Mouse (Mus musculus): ENCODE results near the gene Sprn. TPM values are rescaled to one million over a fixed set of nuclear protein-coding genes. Genes with fewer than 3 reads are reported as not detected.

Gene Sprn
- polyA plus RNA-seq, 1 experiment from 2014 or later = 13.1 TPM

GRCm38 (mm10) chr7:140120484-140120883 lies 34.2 kb downstream of the Sprn start:
- Histone ChIP-seq H3K27me3 (no peaks in the 10 kb centered on the region; the same call in 1 of the 2 replicates), H3K27ac (replicated peaks) (no peak overlapping the region), H3K9ac (no peak overlapping the region), H3K4me2 (no peak overlapping the region), H3K9me3 (no peaks in the 10 kb centered on the region), H3K4me1 (replicated peaks) (peaks cover 18% of the 10 kb centered on the region), H3K36me3 (no peaks in the 10 kb centered on the region), H3K4me3 (no peak overlapping the region)
- ATAC-seq (ENCODE audit: low read depth) = no peak
- WGBS = 90% methylated on average over 2 of the region's 2 CpGs

- Histone ChIP-seq H3K9ac (peak within 1 kb of the TSS; percentile 87), H3K4me2 (peak within 1 kb of the TSS; percentile 90), H3K4me1 (replicated peaks) (peaks cover 18% of the 10 kb centered on the region), H3K27me3 (no peaks in the 10 kb centered on the region), H3K4me3 (peak within 1 kb of the TSS; percentile 78), H3K36me3 (peaks cover 13% of the 10 kb centered on the region), H3K27ac (replicated peaks) (peak within 1 kb of the TSS; percentile 87), H3K9me3 (no peaks in the 10 kb centered on the region)
- peak; percentile 96 for ATAC-seq (ENCODE audit: low read depth)
- WGBS = 3% methylated on average over 28 of the region's 28 CpGs
These were observed 38.2 kb downstream of the Sprn start, which contains the start of gene Echs1 for GRCm38 (mm10) chr7:140116329-140117054. TSS of gene Echs1 (minus strand) at chr7:140116476.

DNA sequence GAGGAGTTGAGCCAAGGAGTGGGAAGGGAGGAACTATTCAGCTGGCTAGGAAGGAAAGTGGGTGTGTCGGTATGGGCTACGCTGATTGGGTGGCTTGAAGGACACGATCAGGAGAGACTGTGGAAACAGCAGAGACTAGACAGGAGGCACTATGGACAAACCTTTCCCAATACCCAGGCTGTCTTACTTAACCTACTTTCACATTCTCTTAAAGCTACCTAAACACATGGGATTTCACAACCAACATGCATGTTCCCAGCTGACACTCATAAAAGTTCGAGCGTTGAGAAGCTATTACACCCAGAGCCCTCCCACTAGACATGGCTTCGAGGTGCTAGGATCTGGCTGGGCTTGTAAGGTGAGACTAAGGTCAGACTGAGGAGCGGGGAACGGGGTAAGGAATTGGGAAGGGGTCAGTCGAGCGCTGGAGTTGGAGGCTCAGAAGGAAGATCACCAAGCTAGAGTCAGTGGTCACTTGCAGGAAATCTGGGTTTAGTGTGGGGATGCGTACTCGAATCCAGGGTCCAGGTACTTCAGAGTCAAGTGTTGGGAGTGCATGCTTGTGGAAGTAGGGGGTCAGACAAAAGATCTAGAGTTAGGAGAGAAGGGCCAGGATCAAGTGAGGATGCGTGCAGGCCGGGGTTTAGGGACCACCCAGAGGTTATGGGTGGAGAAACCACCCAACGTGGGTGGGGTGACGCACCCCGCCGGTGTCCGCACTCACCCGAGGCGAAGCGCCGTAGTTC lies 38.9 kb downstream of the Sprn start, which contains the start of gene Paox:
TSS of gene Paox (plus strand) at position 217 of the 746 bp plus-strand sequence.
- Histone ChIP-seq H3K4me1 (replicated peaks) (peaks cover 18% of the 10 kb centered on the region), H3K36me3 (peaks cover 21% of the 10 kb centered on the region), H3K9me3 (no peaks in the 10 kb centered on the region), H3K9ac (peak within 1 kb of the TSS; percentile 87), H3K27me3 (no peaks in the 10 kb centered on the region), H3K4me3 (peak within 1 kb of the TSS; percentile 78), H3K4me2 (peak within 1 kb of the TSS; percentile 90), H3K27ac (replicated peaks) (peak within 1 kb of the TSS; percentile 87)
- 2% methylated on average over 23 of the region's 23 CpGs for WGBS
- peak; percentile 75 for ATAC-seq (ENCODE audit: low read depth)

DNA sequence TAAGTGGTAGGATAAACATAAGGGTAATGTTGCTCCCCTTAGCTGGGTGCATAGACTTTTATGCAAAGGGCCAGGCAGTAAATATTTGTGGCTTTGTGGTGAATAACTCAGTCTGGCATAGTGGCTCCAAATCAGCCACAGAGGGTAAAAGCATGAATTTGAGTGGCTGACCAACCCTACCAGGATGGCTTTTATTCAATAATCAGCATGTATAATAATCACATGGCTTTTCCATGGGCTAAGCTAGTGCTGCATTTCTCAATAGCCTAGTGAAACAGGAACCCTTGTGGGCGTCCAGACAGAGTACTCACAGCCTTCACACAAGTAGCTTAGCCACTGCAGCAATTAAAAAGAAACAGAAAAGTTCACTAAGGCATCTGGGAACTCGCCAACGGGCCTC lies 42.7 kb downstream of the Sprn start:
- no peak for ATAC-seq (ENCODE audit: low read depth)
- WGBS = 66% methylated on average over 3 of the region's 3 CpGs
- Histone ChIP-seq H3K27ac (replicated peaks) (no peak overlapping the region), H3K9ac (no peak overlapping the region), H3K36me3 (peaks cover 59% of the 10 kb centered on the region), H3K4me3 (no peak overlapping the region), H3K27me3 (no peaks in the 10 kb centered on the region), H3K9me3 (no peaks in the 10 kb centered on the region), H3K4me1 (replicated peaks) (peaks cover 14% of the 10 kb centered on the region), H3K4me2 (no peak overlapping the region)

DNA sequence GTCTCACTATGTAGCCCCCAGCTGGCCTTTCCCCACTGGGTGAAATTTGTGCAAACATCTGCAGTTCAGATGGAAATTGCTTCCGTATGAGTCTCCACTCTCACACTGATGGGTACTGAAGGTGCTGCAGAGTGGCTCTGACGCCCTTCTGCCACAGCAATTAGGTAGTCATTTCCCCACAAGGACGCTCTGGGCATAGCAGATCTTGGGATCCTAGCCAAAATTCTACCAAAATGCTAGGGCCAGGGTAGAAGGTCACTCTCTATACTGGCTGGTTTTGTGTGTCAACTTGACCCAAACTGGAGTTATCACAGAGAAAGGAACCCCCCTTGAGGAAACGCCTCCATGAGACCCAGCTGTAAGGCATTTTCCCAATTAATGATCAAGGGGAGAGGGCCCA lies 50.7 kb downstream of the Sprn start:
- H3K27me3 ChIP-seq = no peaks in the 10 kb centered on the region
- H3K9me3 ChIP-seq = no peaks in the 10 kb centered on the region
- H3K4me2 ChIP-seq = no peak overlapping the region
- 91% methylated on average over 4 of the region's 4 CpGs for WGBS
- no peak for ATAC-seq (ENCODE audit: low read depth)
- no peak overlapping the region for H3K27ac ChIP-seq (replicated peaks)
- H3K9ac ChIP-seq = no peak overlapping the region
- H3K36me3 ChIP-seq = peaks cover 41% of the 10 kb centered on the region
- H3K4me3 ChIP-seq = no peak overlapping the region
- H3K4me1 ChIP-seq (replicated peaks) = peaks cover 19% of the 10 kb centered on the region

- 2% methylated on average over 30 of the region's 30 CpGs for WGBS
- no peaks in the 10 kb centered on the region for H3K9me3 ChIP-seq
- H3K27ac ChIP-seq (replicated peaks) = peak within 1 kb of the TSS; percentile 49
- no peaks in the 10 kb centered on the region for H3K27me3 ChIP-seq
- H3K9ac ChIP-seq = peak within 1 kb of the TSS; percentile 71
- H3K36me3 ChIP-seq = peaks cover 23% of the 10 kb centered on the region
- peaks cover 19% of the 10 kb centered on the region for H3K4me1 ChIP-seq (replicated peaks)
- H3K4me2 ChIP-seq = peak within 1 kb of the TSS; percentile 65
- H3K4me3 ChIP-seq = peak within 1 kb of the TSS; percentile 44
- ATAC-seq (ENCODE audit: low read depth) = peak; percentile 87
These were observed 52.5 kb downstream of the Sprn start, which contains the start of gene Fuom for GRCm38 (mm10) chr7:140101993-140102860. TSS of gene Fuom (minus strand) at chr7:140102441.

- no peaks in the 10 kb centered on the region for H3K27me3 ChIP-seq
- peaks cover 19% of the 10 kb centered on the region for H3K4me1 ChIP-seq (replicated peaks)
- H3K9ac ChIP-seq = peak overlapping the region; percentile 71
- H3K9me3 ChIP-seq = no peaks in the 10 kb centered on the region
- ATAC-seq (ENCODE audit: low read depth) = peak; percentile 52; the same call in 1 of the 2 replicates
- H3K4me3 ChIP-seq = peak overlapping the region; percentile 44
- no peak overlapping the region for H3K27ac ChIP-seq (replicated peaks)
- H3K4me2 ChIP-seq = peak overlapping the region; percentile 65
- WGBS = 68% methylated on average over 10 of the region's 10 CpGs
- peaks cover 16% of the 10 kb centered on the region for H3K36me3 ChIP-seq
These were observed 53.2 kb downstream of the Sprn start for GRCm38 (mm10) chr7:140101498-140101897.

Other genes starting within 250 kb of the Sprn start
- gene Utf1, start 211.1 kb downstream of the Sprn start, polyA plus RNA-seq (2015; fragmentation: Nextera tagmentation; extraction: Ambion mirVana) = not detected in 2 replicates
- 0.68 and 0.71 TPM in 2 replicates for gene 6430531B16Rik, start 176.1 kb downstream of the Sprn start, polyA plus RNA-seq (2015; fragmentation: Nextera tagmentation; extraction: Ambion mirVana)
- 3.3 and 3.4 TPM in 2 replicates for gene Adam8, start 162.3 kb downstream of the Sprn start, polyA plus RNA-seq (2015; fragmentation: Nextera tagmentation; extraction: Ambion mirVana)
- 50.7 and 55.5 TPM in 2 replicates for gene Zfp511, start 118.5 kb downstream of the Sprn start, polyA plus RNA-seq (2015; fragmentation: Nextera tagmentation; extraction: Ambion mirVana)
- 51.4 and 51.7 TPM in 2 replicates for gene Tubgcp2, start 118.2 kb downstream of the Sprn start, polyA plus RNA-seq (2015; fragmentation: Nextera tagmentation; extraction: Ambion mirVana)
- gene Msx3, start 105.8 kb downstream of the Sprn start, polyA plus RNA-seq (2015; fragmentation: Nextera tagmentation; extraction: Ambion mirVana) = 18.1 and 23.3 TPM in 2 replicates
- gene Caly, start 72.3 kb downstream of the Sprn start, polyA plus RNA-seq (2015; fragmentation: Nextera tagmentation; extraction: Ambion mirVana) = 95.9 and 99.9 TPM in 2 replicates
- not detected in 2 replicates for gene Prap1, start 61.5 kb downstream of the Sprn start, polyA plus RNA-seq (2015; fragmentation: Nextera tagmentation; extraction: Ambion mirVana)
- gene Fuom, start 52.4 kb downstream of the Sprn start, polyA plus RNA-seq (2015; fragmentation: Nextera tagmentation; extraction: Ambion mirVana) = 24.8 and 33.0 TPM in 2 replicates
- gene Paox, start 39.1 kb downstream of the Sprn start, polyA plus RNA-seq (2015; fragmentation: Nextera tagmentation; extraction: Ambion mirVana) = 9.7 and 11.4 TPM in 2 replicates
- gene Echs1, start 38.4 kb downstream of the Sprn start, polyA plus RNA-seq (2015; fragmentation: Nextera tagmentation; extraction: Ambion mirVana) = 125 and 132 TPM in 2 replicates
- gene Mtg1, start 17.3 kb downstream of the Sprn start, polyA plus RNA-seq (2015; fragmentation: Nextera tagmentation; extraction: Ambion mirVana) = 28.2 and 31.7 TPM in 2 replicates
- not detected in 2 replicates for gene Olfr522, start 9.9 kb upstream of the Sprn start, polyA plus RNA-seq (2015; fragmentation: Nextera tagmentation; extraction: Ambion mirVana)
- not detected in 2 replicates for gene Olfr523, start 18.3 kb upstream of the Sprn start, polyA plus RNA-seq (2015; fragmentation: Nextera tagmentation; extraction: Ambion mirVana)
- not detected in 2 replicates for gene Olfr524, start 51.1 kb upstream of the Sprn start, polyA plus RNA-seq (2015; fragmentation: Nextera tagmentation; extraction: Ambion mirVana)
- gene Cd163l1, start 63.4 kb upstream of the Sprn start, polyA plus RNA-seq (2015; fragmentation: Nextera tagmentation; extraction: Ambion mirVana) = not detected in 2 replicates
- gene 5830411N06Rik, start 92.4 kb upstream of the Sprn start, polyA plus RNA-seq (2015; fragmentation: Nextera tagmentation; extraction: Ambion mirVana) = not detected in 2 replicates
- gene Olfr525, start 166.0 kb upstream of the Sprn start, polyA plus RNA-seq (2015; fragmentation: Nextera tagmentation; extraction: Ambion mirVana) = not detected in 2 replicates
- gene Olfr527, start 179.1 kb upstream of the Sprn start, polyA plus RNA-seq (2015; fragmentation: Nextera tagmentation; extraction: Ambion mirVana) = not detected in 2 replicates
- not detected in 2 replicates for gene Olfr60, start 206.8 kb upstream of the Sprn start, polyA plus RNA-seq (2015; fragmentation: Nextera tagmentation; extraction: Ambion mirVana)
- not detected in 2 replicates for gene Olfr530, start 221.5 kb upstream of the Sprn start, polyA plus RNA-seq (2015; fragmentation: Nextera tagmentation; extraction: Ambion mirVana)
- not detected in 2 replicates for gene Olfr531, start 248.0 kb upstream of the Sprn start, polyA plus RNA-seq (2015; fragmentation: Nextera tagmentation; extraction: Ambion mirVana)

Measured in neural tube, embryonic 13.5 days (tissue).